Mouse (Mus musculus) urinary bladder, postnatal 36 days (tissue): ENCODE measurements around the gene Vegfb.

Experiments
- DNase-seq, 2 experiments: peaks; one replicate each; pipeline ENCODE4 v3.0.0; 2022; ENCODE audit warnings: low spot score in 2 of 2, mixed read lengths in 1 of 2

The Vegfb gene

DNA sequence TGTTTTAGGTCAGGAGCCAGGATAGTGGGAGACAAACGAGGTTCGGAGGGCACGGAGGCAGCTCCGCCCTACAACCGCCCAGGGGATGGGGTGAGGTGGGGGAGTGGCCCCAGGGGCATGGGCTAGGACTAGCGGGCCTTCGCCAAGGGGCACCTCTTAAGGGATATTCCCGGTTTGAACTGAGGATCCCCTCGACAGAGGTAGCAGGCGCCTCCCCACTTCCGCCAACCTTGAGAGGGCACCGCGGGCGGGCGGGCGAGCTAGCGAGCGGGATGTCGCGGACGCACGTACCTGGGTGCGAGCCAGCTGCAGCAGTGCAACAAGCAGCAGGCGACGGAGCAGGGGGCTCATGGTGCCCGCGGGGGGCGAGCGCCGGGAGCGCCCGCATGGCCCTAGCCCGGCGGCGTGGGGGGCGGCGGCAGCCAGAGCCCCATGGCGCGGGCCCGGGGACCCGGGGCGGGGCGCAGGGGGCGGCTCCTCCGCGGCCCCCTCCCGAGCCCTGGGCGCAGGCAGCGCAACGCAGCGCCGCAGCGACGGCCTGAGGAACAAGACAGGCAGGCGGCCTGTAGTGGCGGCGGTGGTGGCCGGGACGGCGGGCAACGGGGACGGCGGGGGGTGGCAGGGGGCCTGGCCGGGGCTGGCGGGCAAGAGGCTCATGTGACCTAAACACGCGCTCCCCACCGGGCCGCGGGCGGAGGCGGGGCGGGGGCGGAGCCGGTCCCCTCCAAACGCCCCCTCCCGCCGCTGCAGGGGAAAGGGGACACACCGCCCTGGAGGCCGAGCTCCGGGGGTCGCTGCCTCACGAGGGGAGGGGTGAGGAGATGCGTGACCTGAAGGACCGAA is at the start of gene Vegfb:
Gene Vegfb, minus strand, starts transcription at position 591 of the 843 bp plus-strand sequence.
- DNase-seq = peak; percentile 53 to 60

DNA sequence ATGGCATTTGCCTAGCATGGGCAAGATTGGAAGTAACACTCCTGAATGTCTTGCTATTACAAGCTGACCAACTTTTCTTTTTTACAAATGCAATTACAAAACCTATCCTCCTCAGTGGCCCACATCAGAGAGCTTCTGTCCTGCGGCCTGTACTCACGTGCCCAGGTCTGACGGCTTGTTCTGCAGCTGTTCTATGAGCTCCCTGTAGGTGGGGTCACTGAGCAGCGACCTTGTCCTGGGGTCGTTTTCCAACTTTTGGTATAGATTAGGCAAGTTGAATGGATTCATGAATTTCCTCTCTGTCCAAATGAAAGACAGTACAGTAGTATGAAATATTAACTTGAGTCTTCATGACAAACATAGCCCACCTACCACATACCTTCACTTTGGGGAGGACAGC is 46.6 kb upstream of the Vegfb start:
- DNase-seq = no peak

- no peak for DNase-seq
Measured at GRCm38 (mm10) chr19:7029531-7029930, 42.1 kb upstream of the Vegfb start.

DNA sequence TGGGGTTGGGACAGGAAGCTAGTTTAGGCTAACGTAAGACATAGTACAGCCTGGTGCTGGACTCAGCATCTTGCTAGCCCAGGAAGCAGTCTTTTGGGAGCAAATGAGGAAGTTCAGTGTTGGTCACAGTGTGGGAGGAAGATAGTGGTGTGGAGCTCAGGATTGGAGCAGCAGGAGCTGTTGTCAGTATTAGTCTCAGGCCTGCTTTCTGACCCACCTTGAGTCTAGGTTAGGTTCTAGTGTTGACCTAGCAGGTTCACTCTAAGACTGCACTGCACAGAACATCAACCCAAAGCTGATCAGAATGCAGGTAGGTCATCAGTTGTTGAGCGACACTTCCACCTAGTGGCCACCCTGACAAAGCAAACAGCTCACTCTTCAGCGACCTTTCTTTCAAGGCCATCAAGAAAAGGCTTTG is 32.8 kb upstream of the Vegfb start:
- DNase-seq = peak in 1 of 2 experiments; percentile 54

GRCm38 (mm10) chr19:7019191-7019590 is 31.7 kb upstream of the Vegfb start, which contains the start of gene Fermt3:
TSS of gene Fermt3 (minus strand) at chr19:7019469.
- no peak for DNase-seq

- DNase-seq = no peak
Measured at GRCm38 (mm10) chr19:7018546-7018945, 31.1 kb upstream of the Vegfb start.

GRCm38 (mm10) chr19:7017541-7018457 is 30.3 kb upstream of the Vegfb start:
- no peak for DNase-seq

GRCm38 (mm10) chr19:7014481-7015135 is 27.2 kb upstream of the Vegfb start:
- DNase-seq = no peak

DNA sequence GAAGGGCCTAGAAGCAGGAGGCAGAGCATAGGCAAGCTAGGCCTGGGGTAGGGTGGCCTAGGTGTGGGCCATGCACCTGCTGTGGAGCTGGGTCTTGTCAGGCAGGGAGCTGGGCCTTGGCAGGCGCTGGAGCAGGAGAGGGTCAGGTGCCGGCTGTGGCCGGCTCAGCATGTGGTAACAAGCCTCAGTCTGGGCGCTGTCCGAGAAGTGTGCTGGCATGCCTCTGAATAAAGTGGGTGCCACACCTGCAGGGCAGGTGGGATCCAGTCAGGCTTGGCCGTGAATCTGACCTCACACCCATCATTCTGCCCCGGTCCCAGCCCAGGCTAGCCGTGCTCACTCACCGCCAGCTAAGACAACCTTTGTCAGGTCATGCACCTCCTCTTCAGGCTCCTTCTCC is 26.5 kb upstream of the Vegfb start:
- DNase-seq = peak; percentile 50 to 77

GRCm38 (mm10) chr19:7012426-7012825 is 25.0 kb upstream of the Vegfb start:
- no peak for DNase-seq

GRCm38 (mm10) chr19:7006892-7007593 is 19.6 kb upstream of the Vegfb start:
- no peak for DNase-seq

DNA sequence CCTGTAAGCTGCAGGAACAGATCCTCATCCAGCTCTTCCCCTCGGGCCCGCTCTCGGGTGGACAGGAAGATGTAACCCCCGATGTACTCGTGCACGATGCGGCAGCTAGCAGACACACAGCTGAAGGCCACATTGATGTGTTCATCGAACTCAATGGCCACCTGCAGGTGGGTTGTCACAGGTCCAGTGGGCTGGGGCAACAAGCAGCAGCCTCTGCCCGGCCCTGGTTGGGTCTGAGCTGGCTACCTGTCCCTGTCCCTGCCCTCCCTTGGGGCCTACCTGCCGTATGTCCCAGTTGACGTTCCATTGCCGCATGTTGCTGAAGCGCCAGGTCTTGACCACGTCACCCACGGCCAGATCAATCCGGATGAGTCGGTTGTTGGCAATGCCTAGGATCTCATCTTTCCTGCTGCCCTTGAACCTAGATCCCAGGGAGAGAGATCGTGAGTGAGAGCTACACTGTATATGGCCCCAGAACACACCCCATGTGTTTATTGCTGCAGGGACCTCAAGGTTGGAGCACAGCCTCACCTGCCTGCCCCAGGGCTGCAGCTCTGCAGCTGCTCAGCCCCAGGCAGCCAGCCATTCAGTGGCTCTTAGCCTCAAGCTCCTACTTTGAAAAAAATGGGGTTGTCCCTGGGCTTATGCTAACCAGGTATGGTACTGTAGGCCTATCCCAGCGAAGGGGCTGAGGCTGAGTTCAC is 12.1 kb upstream of the Vegfb start:
- DNase-seq = no peak

DNA sequence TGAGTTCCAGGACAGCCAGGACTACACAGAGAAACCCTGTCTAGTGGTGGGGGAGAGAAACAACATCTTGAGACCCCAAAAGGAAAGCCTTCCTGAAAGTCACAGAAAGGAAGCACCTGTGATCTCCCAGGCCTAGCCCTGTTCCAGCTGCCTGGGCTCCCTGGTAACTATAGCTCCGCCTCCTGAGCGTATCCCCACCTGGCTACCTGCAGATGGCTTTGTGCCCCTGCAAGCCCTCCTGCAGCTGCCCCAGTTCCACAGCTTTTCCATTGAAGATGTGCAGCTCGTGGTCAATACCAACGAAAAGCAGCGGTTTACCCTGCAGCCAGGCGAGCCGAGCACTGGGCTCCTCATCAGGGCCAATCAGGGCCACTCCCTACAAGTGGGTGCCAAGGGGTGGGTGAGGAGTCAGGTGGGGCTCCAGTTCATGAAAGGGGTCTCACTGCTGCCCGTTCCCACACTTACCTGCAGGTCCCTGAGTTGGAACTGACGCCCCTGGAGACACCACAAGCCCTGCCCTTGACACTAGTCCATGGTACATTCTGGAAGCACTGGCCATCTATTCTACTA is 10.4 kb upstream of the Vegfb start:
- no peak for DNase-seq

DNA sequence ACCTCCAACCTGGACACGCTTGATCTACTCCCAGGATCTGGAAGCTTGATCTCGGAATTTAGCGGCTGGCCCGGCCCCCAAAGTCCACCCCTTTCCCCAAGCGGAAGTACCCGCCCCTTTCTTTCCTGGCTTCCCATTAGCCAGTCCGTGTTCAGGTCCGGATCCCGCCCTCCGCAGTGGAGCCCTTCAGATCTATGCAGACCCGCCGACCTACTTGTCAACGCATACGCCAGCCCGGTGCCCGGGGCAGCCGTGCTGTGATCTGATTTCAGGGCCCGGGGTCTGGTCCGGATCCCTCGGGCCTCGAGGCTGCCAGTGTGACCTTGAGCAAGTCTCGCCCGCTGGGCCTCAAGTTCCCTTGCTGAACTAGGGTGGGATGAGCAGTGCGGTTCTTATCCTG is 8.6 kb upstream of the Vegfb start, which contains the start of the genes Nudt22 and Trpt1:
Gene Nudt22, minus strand, starts transcription at position 112 of the 400 bp plus-strand sequence.
Gene Trpt1, plus strand, starts transcription at position 126 of the 400 bp plus-strand sequence.
- DNase-seq = peak; percentile 78 to 90

GRCm38 (mm10) chr19:6995255-6995991 is 8.0 kb upstream of the Vegfb start:
- no peak for DNase-seq

- DNase-seq = no peak
Measured at GRCm38 (mm10) chr19:6994489-6994888, 7.0 kb upstream of the Vegfb start.

GRCm38 (mm10) chr19:6994002-6994401 is 6.6 kb upstream of the Vegfb start:
- DNase-seq = no peak

GRCm38 (mm10) chr19:6993011-6993770 is 5.7 kb upstream of the Vegfb start:
- no peak for DNase-seq
